Mouse (Mus musculus) spleen, postnatal 10 days (tissue): Measurements from ENCODE around the gene Vwce.
A peak's percentile ranks its signal among the peaks of the same experiment; 100 is the strongest.

ENCODE experiments used
- DNase-seq, 2 experiments: peaks; one replicate each; pipeline ENCODE4 v3.0.0; 2021 to 2022; ENCODE audit warnings: low spot score in 2 of 2

The Vwce gene

GRCm38 (mm10) chr19:10634106-10634871 lies at the start of gene Vwce:
Vwce (plus strand) TSS chr19:10634213.
- DNase-seq, result peak; percentile 61 to 73

- DNase-seq, result peak in 1 of 2 experiments; percentile 58
These were observed 48.9 kb upstream of the Vwce start for GRCm38 (mm10) chr19:10585112-10585511.

GRCm38 (mm10) chr19:10587231-10587630 lies 46.8 kb upstream of the Vwce start:
- DNase-seq, result no peak

- DNase-seq, result peak in 1 of 2 experiments; percentile 12
These were observed 44.7 kb upstream of the Vwce start for GRCm38 (mm10) chr19:10589127-10589857.

- DNase-seq, result no peak
These were observed 43.7 kb upstream of the Vwce start for GRCm38 (mm10) chr19:10590301-10590700.

- peak in 1 of 2 experiments; percentile 8 for DNase-seq
These were observed 42.2 kb upstream of the Vwce start for GRCm38 (mm10) chr19:10591659-10592377.

- DNase-seq, result peak in 1 of 2 experiments; percentile 60
These were observed 35.8 kb upstream of the Vwce start for GRCm38 (mm10) chr19:10598188-10598587.

- DNase-seq, result no peak
These were observed 34.4 kb upstream of the Vwce start for GRCm38 (mm10) chr19:10599648-10600047.

GRCm38 (mm10) chr19:10602247-10602769 lies 31.7 kb upstream of the Vwce start:
- no peak for DNase-seq

GRCm38 (mm10) chr19:10602787-10603186 lies 31.2 kb upstream of the Vwce start:
- peak; percentile 85 to 93 for DNase-seq

- DNase-seq, result peak in 1 of 2 experiments; percentile 21
These were observed 30.1 kb upstream of the Vwce start for GRCm38 (mm10) chr19:10603660-10604523.

GRCm38 (mm10) chr19:10604534-10604933 lies 29.5 kb upstream of the Vwce start:
- DNase-seq, result peak; percentile 28 to 31

GRCm38 (mm10) chr19:10605293-10605900 lies 28.6 kb upstream of the Vwce start, which contains the start of the genes Ddb1 and Tkfc:
Ddb1 (plus strand) TSS chr19:10605327.
Tkfc (minus strand) TSS chr19:10605654.
- peak; percentile 100 for DNase-seq

GRCm38 (mm10) chr19:10605901-10606622 lies 28.0 kb upstream of the Vwce start:
- DNase-seq, result peak in 1 of 2 experiments; percentile 43

GRCm38 (mm10) chr19:10608573-10609240 lies 25.3 kb upstream of the Vwce start:
- DNase-seq, result no peak

- DNase-seq, result peak; percentile 47 to 63
These were observed 882 bp downstream of the Vwce start for GRCm38 (mm10) chr19:10634872-10635318.

GRCm38 (mm10) chr19:10637840-10638239 lies 3.8 kb downstream of the Vwce start:
- DNase-seq, result no peak

- no peak for DNase-seq
These were observed 6.1 kb downstream of the Vwce start for GRCm38 (mm10) chr19:10640080-10640479.
